Mouse (Mus musculus) kidney, postnatal 10 days (tissue): ENCODE data around the gene Ece1.
"Not testable (repeated sequence)": the region's sequence is repeated elsewhere in the genome, so short reads cannot be mapped to it uniquely, and the experiment has no call there.

Experiments used
- DNase-seq: peaks from one replicate; pipeline ENCODE4 v3.0.0; 2021; ENCODE audit warnings: mixed read lengths

Ece1 gene

GRCm38 (mm10) chr4:137862019-137862418 is at the start of gene Ece1:
TSS of gene Ece1 (plus strand) at chr4:137862237.
- DNase-seq: peak; percentile 95

GRCm38 (mm10) chr4:137812946-137813708 is 48.9 kb upstream of the Ece1 start:
- no peak for DNase-seq

DNA sequence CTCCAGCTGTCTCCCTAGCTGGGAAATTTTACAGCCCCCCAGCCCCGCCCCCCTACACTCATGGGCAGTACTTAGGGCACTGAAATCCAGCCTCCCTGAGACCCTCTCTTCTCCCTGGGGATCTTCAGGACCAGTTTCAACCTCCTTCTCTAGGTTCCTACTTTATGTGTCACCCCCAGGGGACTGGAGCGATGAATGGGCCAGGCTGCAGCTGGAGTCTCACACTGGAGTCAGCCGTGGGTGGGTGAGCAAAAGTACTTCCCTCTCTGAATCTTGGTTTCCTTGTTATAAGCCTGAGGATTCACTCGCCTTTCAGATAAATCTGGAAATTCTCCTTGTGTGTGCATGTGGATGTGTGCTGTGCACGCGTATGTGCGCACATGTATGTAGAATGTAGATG is 47.9 kb upstream of the Ece1 start:
- no peak for DNase-seq

GRCm38 (mm10) chr4:137815473-137815872 is 46.6 kb upstream of the Ece1 start:
- DNase-seq: no peak

GRCm38 (mm10) chr4:137816216-137816615 is 45.8 kb upstream of the Ece1 start:
- no peak for DNase-seq

GRCm38 (mm10) chr4:137818341-137818740 is 43.7 kb upstream of the Ece1 start:
- DNase-seq: no peak

DNA sequence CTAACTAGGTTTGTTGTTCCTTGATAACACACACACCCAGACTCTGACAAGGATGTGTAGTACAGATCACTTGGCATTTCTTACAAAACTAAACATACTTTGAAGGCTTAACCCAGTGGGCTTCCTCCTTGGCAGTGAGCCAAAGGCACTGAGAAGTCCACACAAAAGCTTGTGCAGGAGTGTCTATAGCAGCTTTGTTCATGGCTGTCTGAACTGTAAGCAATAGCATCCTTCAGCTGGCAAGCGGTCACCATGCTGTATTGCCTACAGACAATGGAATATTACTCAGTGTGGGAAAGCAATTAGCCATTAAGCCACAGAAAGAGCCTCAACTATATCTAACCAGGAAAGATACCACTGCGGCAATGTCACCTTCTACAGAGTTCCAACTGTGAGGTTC is 42.5 kb upstream of the Ece1 start:
- no peak for DNase-seq

GRCm38 (mm10) chr4:137820721-137821120 is 41.3 kb upstream of the Ece1 start:
- DNase-seq: no peak

DNA sequence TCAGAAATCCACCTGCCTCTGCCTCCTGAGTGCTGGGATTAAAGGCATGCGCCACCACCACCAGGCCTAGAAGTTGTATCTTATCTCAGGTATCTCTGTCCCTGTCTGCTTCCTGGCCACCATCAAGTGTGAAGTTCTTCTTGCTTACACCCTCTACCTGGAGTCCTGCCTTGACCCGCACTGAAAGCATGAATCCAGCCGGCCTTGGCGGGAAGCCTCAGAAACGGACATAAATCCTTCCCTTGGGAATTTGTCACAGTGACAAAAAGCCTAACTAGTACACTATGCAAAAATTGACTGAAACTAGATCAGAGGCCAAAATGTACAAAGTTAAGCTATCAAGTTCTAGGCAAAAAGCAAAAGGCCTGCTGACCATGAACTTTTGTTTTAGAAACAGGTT is 39.5 kb upstream of the Ece1 start:
- DNase-seq: no peak

DNA sequence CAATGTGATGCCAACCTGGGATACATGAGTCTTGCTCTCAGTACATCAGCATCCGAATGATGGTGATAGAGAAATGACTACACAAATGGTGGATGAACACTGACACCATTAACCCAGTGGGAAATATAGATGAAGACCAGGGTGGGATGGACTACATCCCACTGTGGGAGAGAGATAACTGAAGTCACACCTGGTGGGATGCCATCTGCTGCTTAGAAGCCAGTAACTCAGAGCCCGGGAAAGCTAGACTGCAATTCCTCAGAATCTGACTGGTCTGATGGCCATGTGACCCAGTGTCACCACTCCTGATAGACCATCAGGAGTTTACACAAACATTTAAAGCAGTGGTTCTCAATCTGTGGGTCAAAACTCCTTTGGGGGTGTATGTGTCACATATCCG is 38.5 kb upstream of the Ece1 start:
- DNase-seq: no peak

GRCm38 (mm10) chr4:137824881-137825280 is 37.2 kb upstream of the Ece1 start:
- DNase-seq: no peak

DNA sequence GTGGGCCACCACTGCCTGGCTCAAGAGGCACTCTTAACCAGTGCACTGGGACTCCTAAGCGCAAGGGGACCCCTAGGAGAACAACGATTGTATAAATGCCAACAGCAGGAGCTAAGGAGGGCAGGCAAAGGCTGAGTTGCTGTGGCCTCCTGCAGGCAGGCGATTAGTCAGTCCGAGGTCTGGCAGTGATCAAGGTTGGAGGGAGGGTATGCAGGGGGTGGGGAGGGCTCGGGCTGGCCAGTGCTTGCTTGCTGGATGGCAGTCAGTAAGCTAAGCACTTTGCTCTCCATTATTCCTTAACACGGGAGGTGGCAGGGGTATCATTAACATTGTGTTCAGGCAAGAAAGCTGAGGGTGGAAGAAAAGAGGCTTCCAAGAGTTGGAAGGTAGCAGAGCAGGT is 31.7 kb upstream of the Ece1 start:
- DNase-seq: no peak

GRCm38 (mm10) chr4:137831598-137831997 is 30.4 kb upstream of the Ece1 start:
- DNase-seq: no peak

GRCm38 (mm10) chr4:137835624-137836337 is 26.3 kb upstream of the Ece1 start:
- DNase-seq: peak; percentile 88

DNA sequence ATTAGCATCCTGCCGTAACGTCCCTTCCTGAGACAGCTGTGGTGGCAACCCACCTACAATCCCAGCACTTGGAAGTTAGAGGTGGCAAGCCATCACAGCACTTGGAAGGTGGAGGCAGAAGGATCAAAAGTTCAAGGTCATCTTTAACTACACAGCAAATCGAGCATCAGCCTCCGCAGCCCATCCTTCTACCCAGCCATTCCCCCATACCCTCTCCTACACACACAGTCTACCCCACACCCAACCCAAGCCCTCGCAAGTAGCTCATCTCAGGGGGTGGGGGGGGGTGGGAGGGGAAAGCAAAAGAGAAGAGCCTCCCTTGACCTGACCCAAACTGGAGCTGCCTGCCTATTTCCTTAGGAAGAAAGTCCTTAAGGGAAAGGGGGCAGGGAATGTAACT is 25.3 kb upstream of the Ece1 start:
- no peak for DNase-seq

- peak; percentile 57 for DNase-seq
Measured at GRCm38 (mm10) chr4:137837792-137838191, 24.2 kb upstream of the Ece1 start.

- DNase-seq: no peak
Measured at GRCm38 (mm10) chr4:137838791-137839190, 23.2 kb upstream of the Ece1 start.

DNA sequence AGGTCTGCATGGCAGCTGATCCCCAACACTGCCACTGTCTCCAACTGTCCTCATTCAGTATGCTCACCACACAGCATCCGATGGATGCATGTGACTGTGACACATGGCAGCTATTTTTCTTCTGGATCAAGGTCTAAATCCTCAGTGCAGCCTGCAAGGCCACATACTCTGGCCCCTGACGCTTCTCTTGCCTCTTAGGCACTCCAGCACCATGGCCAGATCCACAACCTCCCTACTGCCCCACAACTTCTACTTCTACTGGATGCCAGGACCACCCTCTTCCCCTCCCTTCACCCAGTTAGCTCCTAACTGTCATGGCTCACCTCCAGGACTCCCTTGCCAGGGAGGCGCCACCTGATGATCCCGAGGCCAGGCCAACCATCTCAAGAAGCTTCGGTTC is 22.6 kb upstream of the Ece1 start:
- no peak for DNase-seq

GRCm38 (mm10) chr4:137844656-137845055 is 17.4 kb upstream of the Ece1 start:
- DNase-seq: peak; percentile 92

- DNase-seq: not testable (repeated sequence)
Measured at GRCm38 (mm10) chr4:137847651-137848050, 14.4 kb upstream of the Ece1 start.

DNA sequence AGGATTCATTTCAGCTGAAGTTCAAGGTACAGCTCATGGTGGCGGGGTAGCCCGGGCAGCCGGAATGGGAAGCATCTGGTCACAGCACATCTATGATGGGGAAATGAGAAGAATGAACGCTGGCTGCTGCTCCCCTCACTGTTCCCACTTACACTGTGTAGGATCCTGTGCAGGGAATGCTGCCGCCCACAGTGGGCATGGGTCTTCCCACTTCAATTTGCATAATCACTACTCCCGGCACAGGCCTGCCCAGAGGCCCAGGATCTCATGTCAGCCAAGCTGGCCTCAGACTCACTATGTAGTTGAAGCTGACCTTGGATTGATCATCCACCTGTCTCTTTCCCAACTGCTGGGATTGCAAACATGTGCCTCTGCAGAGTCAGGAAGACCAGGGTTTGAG is 11.9 kb upstream of the Ece1 start:
- DNase-seq: no peak

DNA sequence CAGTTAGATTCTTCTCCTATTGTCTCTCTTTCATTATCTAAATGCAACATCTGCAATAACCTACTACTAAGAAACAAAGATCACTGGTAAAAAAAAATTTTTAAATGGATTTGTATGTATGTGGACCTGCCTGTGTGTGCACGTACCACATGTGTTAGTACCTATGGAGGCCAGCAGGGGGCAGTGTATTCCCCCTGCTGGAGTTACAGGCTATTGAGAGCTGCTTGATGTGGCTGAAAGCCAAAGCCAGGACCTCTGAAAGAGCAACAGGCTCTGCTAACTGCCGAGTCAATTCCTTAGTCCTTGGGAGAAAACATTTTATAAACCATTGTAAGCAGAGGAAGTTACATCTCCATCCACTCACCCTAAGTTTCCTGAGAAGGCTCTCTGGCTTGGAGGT is 10.6 kb upstream of the Ece1 start:
- DNase-seq: peak; percentile 81

DNA sequence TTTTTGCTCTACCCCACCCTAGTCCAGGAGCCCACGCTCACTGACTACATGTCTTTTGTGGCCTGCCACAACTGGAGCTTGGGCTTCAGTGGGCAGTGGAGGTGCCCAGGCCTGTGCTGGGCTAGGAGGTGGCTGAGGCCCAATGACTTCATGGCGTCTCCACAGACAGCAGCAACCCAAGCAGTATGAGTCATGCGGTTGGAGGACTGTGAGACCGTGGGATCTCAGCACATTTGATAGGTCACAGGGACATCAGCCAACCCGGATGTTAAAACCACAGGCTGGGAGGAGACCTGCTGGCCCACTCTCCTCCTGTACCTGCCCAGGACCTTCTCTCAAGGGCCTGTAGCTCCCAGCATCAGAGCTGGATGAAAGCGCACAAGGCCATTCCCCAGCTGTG is 8.2 kb upstream of the Ece1 start:
- DNase-seq: no peak

DNA sequence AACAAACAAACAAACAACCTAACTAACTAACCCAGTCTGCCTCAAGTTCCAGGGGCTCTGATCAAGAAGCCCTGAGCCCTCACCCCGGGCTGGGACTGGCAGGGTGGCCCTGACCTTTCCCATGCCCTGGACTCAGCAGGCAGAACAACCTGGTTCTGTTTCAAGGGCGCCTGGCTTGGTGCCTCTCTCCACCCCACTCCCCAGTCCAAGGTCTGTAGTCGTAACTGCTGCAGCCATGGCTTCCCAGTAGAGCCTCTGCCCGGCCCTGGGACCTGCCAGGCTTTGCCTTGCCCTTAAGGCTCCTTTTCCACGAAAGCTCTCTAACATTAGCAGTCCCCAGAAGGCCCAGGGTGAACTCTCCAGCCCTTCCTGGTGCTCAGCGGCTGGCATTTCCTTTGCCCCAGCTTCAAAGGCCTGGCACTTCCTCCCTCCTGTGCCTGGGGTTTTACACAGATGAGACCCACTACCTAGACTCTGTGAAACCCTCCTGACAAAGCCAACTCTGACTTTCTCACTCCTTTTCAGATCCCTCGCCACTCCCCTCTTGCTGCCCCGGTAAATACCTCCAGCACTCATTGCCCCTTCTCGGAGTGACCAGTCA is 6.2 kb upstream of the Ece1 start:
- peak; percentile 68 for DNase-seq
